Mouse (Mus musculus): ENCODE measurements around the gene Immp2l.

DNA sequence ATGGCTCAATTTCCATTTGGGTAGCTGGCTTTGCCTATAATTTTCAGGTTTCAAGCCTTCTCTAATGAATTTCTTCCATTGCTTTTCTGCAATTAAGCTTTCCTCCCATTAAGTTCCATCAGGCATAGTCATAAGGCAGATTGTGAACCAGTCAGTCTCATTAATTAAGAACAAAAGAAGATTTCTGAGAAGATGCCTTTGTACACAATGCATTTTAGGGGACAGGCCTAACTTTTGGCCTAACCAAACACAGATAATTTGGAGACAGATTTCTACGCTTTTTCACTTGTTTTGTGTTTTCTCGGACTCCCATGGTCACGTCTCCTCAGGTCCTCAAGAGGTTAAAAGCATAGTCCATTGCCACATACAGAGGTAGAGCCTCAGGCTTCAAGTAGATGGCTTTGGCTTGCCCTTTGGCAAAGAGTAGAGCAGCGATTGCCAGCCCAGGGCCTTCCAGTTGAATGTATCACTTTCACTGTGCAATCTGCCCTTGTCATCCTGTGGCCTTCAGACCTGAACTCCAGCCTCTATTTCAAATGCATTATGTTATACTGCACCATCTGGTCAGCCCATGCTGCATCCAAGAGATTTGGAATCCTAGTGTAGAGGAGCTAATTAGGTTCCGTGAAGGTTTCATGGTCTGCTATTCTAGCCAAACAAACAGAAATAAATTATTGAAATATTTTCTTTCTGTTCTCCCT, 750.9 kb downstream of the Immp2l start:
- TF ChIP-seq CTCF (IDR thresholded peaks at IDR 0.05; ENCODE audit: low read depth) (no peak), EP300 (IDR thresholded peaks at IDR 0.05; ENCODE audit: low read depth) (no peak)

Data from liver, embryonic 14.5 days (tissue).